ENCODE assay signal across 8 mouse cellular contexts in genomic region chr7:80387633-80388543, GRCm38 (mm10). TPM values are rescaled to one million over a fixed set of nuclear protein-coding genes. Genes with fewer than 3 reads are reported as not detected.
DNase-seq lines count a peak whose midpoint lies in the region; ATAC-seq and TF ChIP-seq lines count a peak whose summit lies in the region.

Gene Fes, minus strand, starts transcription at chr7:80387946.

- no peaks in the 10 kb centered on the region for H3K36me3 ChIP-seq in heart, adult 2 months (ENCODE audit: control insufficient read depth, insufficient read depth, low read length)
- H3K36me3 ChIP-seq in neural tube, embryonic 14.5 days (ENCODE audit: control insufficient read depth, insufficient read depth, low read length), result peaks cover 29% of the 10 kb centered on the region

- peak; percentile 70 to 83 for DNase-seq in adrenal gland, adult (ENCODE audit: inconsistent age in 2 of 2, low spot score in 1 of 2)
- peak; percentile 63 for DNase-seq in embryo, embryonic 9.5 days (ENCODE audit: extremely low spot score)
- DNase-seq in heart, adult 2 months, result peak; percentile 82 to 88
- DNase-seq in kidney, adult 18-20 months, result peak; percentile 73
- DNase-seq in lung, adult 2 months, result peak; percentile 67
- DNase-seq in frontal cortex, postnatal 36 days (ENCODE audit: low spot score in 2 of 2), result no peak
- DNase-seq in left cerebral cortex, postnatal 36 days (ENCODE audit: low spot score in 2 of 2), result no peak

- H3K27me3 ChIP-seq in heart, adult 2 months (ENCODE audit: control insufficient read depth, insufficient read depth, low read length), result no peaks in the 10 kb centered on the region
- H3K27me3 ChIP-seq in neural tube, embryonic 14.5 days (ENCODE audit: control insufficient read depth, insufficient read depth, low read length), result no peaks in the 10 kb centered on the region

- TF ChIP-seq EP300 in heart, adult 2 months (IDR thresholded peaks at IDR 0.05; ENCODE audit: insufficient read depth, low read depth, low read length), result no peak

- peak within 1 kb of the TSS; percentile 28; the same call in 1 of the 2 replicates for H3K4me2 ChIP-seq in neural tube, embryonic 14.5 days (ENCODE audit: low read depth, low read length)

- peak within 1 kb of the TSS; percentile 75 for H3K9ac ChIP-seq in heart, adult 2 months (ENCODE audit: low read depth, low read length)
- peak within 1 kb of the TSS; percentile 35 for H3K9ac ChIP-seq in neural tube, embryonic 14.5 days (replicated peaks; ENCODE audit: low read depth, low read length)

- TF ChIP-seq POLR2A in heart, adult 2 months (IDR thresholded peaks at IDR 0.05; ENCODE audit: insufficient read depth, low read depth, low read length), result peak; percentile 76
- TF ChIP-seq POLR2A in lung, adult 2 months (IDR thresholded peaks at IDR 0.05; ENCODE audit: borderline replicate concordance, extremely low read depth, low read depth, low read length), result peak; percentile 56; the same call in 1 of the 2 replicates

- H3K27ac ChIP-seq in heart, adult 2 months, result peak within 1 kb of the TSS; percentile 92
- H3K27ac ChIP-seq in neural tube, embryonic 14.5 days (ENCODE audit: low read depth, low read length), result no peak within 1 kb of the TSS; the same call in 1 of the 2 replicates

- H3K4me3 ChIP-seq in heart, adult 2 months, result peak within 1 kb of the TSS; percentile 67
- H3K4me3 ChIP-seq in lung, adult 2 months (replicated peaks; ENCODE audit: extremely low read depth, low read depth, low read length), result peak within 1 kb of the TSS; percentile 72
- no peak within 1 kb of the TSS for H3K4me3 ChIP-seq in neural tube, embryonic 14.5 days (ENCODE audit: low read depth, low read length)

- intact Hi-C loops in heart, adult 2 months (cut with DNase I), result loop anchor here (1.0 to 5.0 kb wide), 3 partner anchors 15 to 301 kb away; partner anchors contain the start of genes Blm and Crtc3
- intact Hi-C loops in left cerebral cortex, postnatal 36 days (cut with DNase I), result loop anchor here (10.0 kb wide), 1 partner anchor 327 kb away; no protein-coding TSS in a partner anchor

- peaks cover 2% of the 10 kb centered on the region for H3K4me1 ChIP-seq in heart, adult 2 months (ENCODE audit: control insufficient read depth, insufficient read depth, low read length)
- H3K4me1 ChIP-seq in lung, adult 2 months (ENCODE audit: control insufficient read depth, insufficient read depth, low read length), result no peaks in the 10 kb centered on the region; the same call in 1 of the 2 replicates
- H3K4me1 ChIP-seq in neural tube, embryonic 14.5 days (ENCODE audit: control insufficient read depth, insufficient read depth, low read length), result no peaks in the 10 kb centered on the region

- H3K9me3 ChIP-seq in neural tube, embryonic 14.5 days (ENCODE audit: control insufficient read depth, low read length), result no peaks in the 10 kb centered on the region

- WGBS in heart, adult 2 months, result 16% methylated on average over 33 of the region's 33 CpGs
- WGBS in lung, adult 2 months, result 14% methylated on average over 33 of the region's 33 CpGs
- WGBS in neural tube, embryonic 14.5 days, result 12% methylated on average over 33 of the region's 33 CpGs

- no peak for ATAC-seq in neural tube, embryonic 14.5 days (ENCODE audit: low read depth)

- no peak for TF ChIP-seq CTCF in heart, adult 2 months (IDR thresholded peaks at IDR 0.05)
- no peak for TF ChIP-seq CTCF in lung, adult 2 months (IDR thresholded peaks at IDR 0.05; ENCODE audit: insufficient read depth, low read length)

- H3K79me2 ChIP-seq in heart, adult 2 months (replicated peaks; ENCODE audit: control insufficient read depth, insufficient read depth, low read length), result no peaks in the 10 kb centered on the region

RNA-seq across cellular contexts. Expression of gene Fes, which starts in this region (rescaled TPM):
- 1 to 10 TPM; 8.9 to 9.8 TPM for total RNA-seq in heart, adult 2 months (2021)
- polyA plus RNA-seq in heart, adult 2 months (2012; rRNA removed), result 15.4 and 17.3 TPM in 2 replicates
- 51.4 and 60.1 TPM in 2 replicates for polyA plus RNA-seq in lung, adult 2 months (2012; rRNA removed)
- 2.2 and 6.0 TPM in 2 replicates for polyA plus RNA-seq in neural tube, embryonic 14.5 days (2014; fragmentation: Nextera tagmentation; extraction: Ambion mirVana)
- 1 to 10 TPM; 6.0 to 7.1 TPM for total RNA-seq in left cerebral cortex, postnatal 36 days (2021)

Comparison
In these comparisons a context has a peak if more than half of its experiments do, and no peak if none do; other contexts are left out.
1. DNase-seq: peak in adrenal gland, adult (2 of 2), embryo, embryonic 9.5 days (single experiment), heart, adult 2 months (2 of 2), kidney, adult 18-20 months (single experiment) and lung, adult 2 months (single experiment); none in frontal cortex, postnatal 36 days (0 of 2) and left cerebral cortex, postnatal 36 days (0 of 2).